Mouse (Mus musculus): ENCODE data around the gene Fto.

Gene Fto

GRCm38 (mm10) chr8:91390369-91391020 is 77.2 kb downstream of the Fto start:
- DNase-seq (ENCODE audit: low spot score in 2 of 2), result no peak

- DNase-seq (ENCODE audit: low spot score in 2 of 2), result no peak
Observed at GRCm38 (mm10) chr8:91392261-91392660, 78.9 kb downstream of the Fto start.

GRCm38 (mm10) chr8:91395340-91396055 is 82.2 kb downstream of the Fto start:
- DNase-seq (ENCODE audit: low spot score in 2 of 2), result no peak

- no peak for DNase-seq (ENCODE audit: low spot score in 2 of 2)
Observed at GRCm38 (mm10) chr8:91398053-91398452, 84.7 kb downstream of the Fto start.

- no peak for DNase-seq (ENCODE audit: low spot score in 2 of 2)
Observed at GRCm38 (mm10) chr8:91402980-91403975, 90.0 kb downstream of the Fto start.

- no peak for DNase-seq (ENCODE audit: low spot score in 2 of 2)
Observed at GRCm38 (mm10) chr8:91404311-91404710, 91.0 kb downstream of the Fto start.

- DNase-seq (ENCODE audit: low spot score in 2 of 2), result no peak
Observed at GRCm38 (mm10) chr8:91405099-91405498, 91.8 kb downstream of the Fto start.

GRCm38 (mm10) chr8:91406624-91407290 is 93.4 kb downstream of the Fto start:
- DNase-seq (ENCODE audit: low spot score in 2 of 2), result no peak

- no peak for DNase-seq (ENCODE audit: low spot score in 2 of 2)
Observed at GRCm38 (mm10) chr8:91407880-91408279, 94.6 kb downstream of the Fto start.

- DNase-seq (ENCODE audit: low spot score in 2 of 2), result no peak
Observed at GRCm38 (mm10) chr8:91410007-91410406, 96.7 kb downstream of the Fto start.

- no peak for DNase-seq (ENCODE audit: low spot score in 2 of 2)
Observed at GRCm38 (mm10) chr8:91424491-91425074, 111.3 kb downstream of the Fto start.

GRCm38 (mm10) chr8:91425251-91425866 is 112.0 kb downstream of the Fto start:
- no peak for DNase-seq (ENCODE audit: low spot score in 2 of 2)

- DNase-seq (ENCODE audit: low spot score in 2 of 2), result no peak
Observed at GRCm38 (mm10) chr8:91426496-91426895, 113.2 kb downstream of the Fto start.

- DNase-seq (ENCODE audit: low spot score in 2 of 2), result no peak
Observed at GRCm38 (mm10) chr8:91430333-91430940, 117.1 kb downstream of the Fto start.

- no peak for DNase-seq (ENCODE audit: low spot score in 2 of 2)
Observed at GRCm38 (mm10) chr8:91436036-91436435, 122.7 kb downstream of the Fto start.

GRCm38 (mm10) chr8:91443911-91444310 is 130.6 kb downstream of the Fto start:
- DNase-seq (ENCODE audit: low spot score in 2 of 2), result no peak

- DNase-seq (ENCODE audit: low spot score in 2 of 2), result no peak
Observed at GRCm38 (mm10) chr8:91444636-91445410, 131.5 kb downstream of the Fto start.

GRCm38 (mm10) chr8:91445516-91445915 is 132.2 kb downstream of the Fto start:
- DNase-seq (ENCODE audit: low spot score in 2 of 2), result no peak

- no peak for DNase-seq (ENCODE audit: low spot score in 2 of 2)
Observed at GRCm38 (mm10) chr8:91446008-91446407, 132.7 kb downstream of the Fto start.

All from left cerebral cortex, adult 9 months (tissue).